Mouse (Mus musculus): ENCODE data around the gene Sprr2a2. TPM values are rescaled to one million over a fixed set of nuclear protein-coding genes. Genes with fewer than 3 reads are reported as not detected.
A peak's percentile ranks its signal among the peaks of the same experiment; 100 is the strongest.
"Not testable (repeated sequence)": the region's sequence is repeated elsewhere in the genome, so short reads cannot be mapped to it uniquely, and the experiment has no call there.

Sprr2a2 gene
- polyA plus RNA-seq, 1 experiment from 2014 or later: not detected

GRCm38 (mm10) chr3:92239197-92239596 lies 23.5 kb downstream of the Sprr2a2 start:
- H3K9me3 ChIP-seq; H3K4me3 ChIP-seq; H3K9ac ChIP-seq; H3K4me2 ChIP-seq (replicated peaks); H3K4me1 ChIP-seq; H3K27ac ChIP-seq; H3K27me3 ChIP-seq; H3K36me3 ChIP-seq: not testable (repeated sequence)
- WGBS: no CpG with 5 or more reads among the region's 1 CpGs
- ATAC-seq (ENCODE audit: insufficient number of reproducible peaks, insufficient read depth, low FRiP score, low TSS enrichment): peak; percentile 53; the same call in 1 of the 2 replicates

GRCm38 (mm10) chr3:92244833-92245232 lies 29.1 kb downstream of the Sprr2a2 start:
- not testable (repeated sequence) for H3K9ac ChIP-seq; H3K4me2 ChIP-seq (replicated peaks); ATAC-seq (ENCODE audit: insufficient number of reproducible peaks, insufficient read depth, low FRiP score, low TSS enrichment)

GRCm38 (mm10) chr3:92246245-92246644 lies 30.5 kb downstream of the Sprr2a2 start:
- H3K27ac ChIP-seq; H3K36me3 ChIP-seq; H3K4me3 ChIP-seq; H3K9me3 ChIP-seq; H3K4me1 ChIP-seq; H3K9ac ChIP-seq; H3K27me3 ChIP-seq; H3K4me2 ChIP-seq (replicated peaks); ATAC-seq (ENCODE audit: insufficient number of reproducible peaks, insufficient read depth, low FRiP score, low TSS enrichment): not testable (repeated sequence)
- WGBS: no CpG with 5 or more reads among the region's 10 CpGs

More at GRCm38 (mm10) chr3:92244833-92245232, 29.1 kb downstream of the Sprr2a2 start:
- H3K4me3 ChIP-seq, H3K4me1 ChIP-seq, H3K9me3 ChIP-seq, H3K36me3 ChIP-seq, H3K27me3 ChIP-seq, H3K27ac ChIP-seq: not testable (repeated sequence)

GRCm38 (mm10) chr3:92248494-92248893 lies 32.8 kb downstream of the Sprr2a2 start:
- not testable (repeated sequence) for H3K4me3 ChIP-seq; H3K9ac ChIP-seq; H3K4me2 ChIP-seq (replicated peaks); ATAC-seq (ENCODE audit: insufficient number of reproducible peaks, insufficient read depth, low FRiP score, low TSS enrichment); H3K36me3 ChIP-seq; H3K9me3 ChIP-seq; H3K27ac ChIP-seq; H3K4me1 ChIP-seq; H3K27me3 ChIP-seq

- not testable (repeated sequence) for H3K9me3 ChIP-seq; H3K9ac ChIP-seq; H3K36me3 ChIP-seq; H3K4me1 ChIP-seq; H3K4me3 ChIP-seq; H3K27ac ChIP-seq; ATAC-seq (ENCODE audit: insufficient number of reproducible peaks, insufficient read depth, low FRiP score, low TSS enrichment); H3K4me2 ChIP-seq (replicated peaks); H3K27me3 ChIP-seq
- 89% methylated on average over 1 of the region's 2 CpGs for WGBS
Observed at GRCm38 (mm10) chr3:92250450-92250849, 34.7 kb downstream of the Sprr2a2 start.

GRCm38 (mm10) chr3:92253860-92254259 lies 38.1 kb downstream of the Sprr2a2 start:
- not testable (repeated sequence) for H3K9me3 ChIP-seq; H3K9ac ChIP-seq; H3K4me2 ChIP-seq (replicated peaks); H3K36me3 ChIP-seq; H3K4me1 ChIP-seq; H3K27ac ChIP-seq; H3K4me3 ChIP-seq; H3K27me3 ChIP-seq
- WGBS: no CpG with 5 or more reads among the region's 8 CpGs
- peak; percentile 79 for ATAC-seq (ENCODE audit: insufficient number of reproducible peaks, insufficient read depth, low FRiP score, low TSS enrichment)

GRCm38 (mm10) chr3:92258526-92258925 lies 42.8 kb downstream of the Sprr2a2 start:
- not testable (repeated sequence) for H3K9ac ChIP-seq; H3K9me3 ChIP-seq; ATAC-seq (ENCODE audit: insufficient number of reproducible peaks, insufficient read depth, low FRiP score, low TSS enrichment); H3K27me3 ChIP-seq; H3K4me3 ChIP-seq; H3K4me1 ChIP-seq; H3K27ac ChIP-seq; H3K36me3 ChIP-seq; H3K4me2 ChIP-seq (replicated peaks)

- not testable (repeated sequence) for H3K36me3 ChIP-seq
Observed at GRCm38 (mm10) chr3:92263462-92263861, 47.7 kb downstream of the Sprr2a2 start.

GRCm38 (mm10) chr3:92271414-92271985 lies 55.8 kb downstream of the Sprr2a2 start:
- not testable (repeated sequence) for H3K4me2 ChIP-seq (replicated peaks); H3K36me3 ChIP-seq; H3K27me3 ChIP-seq; H3K9me3 ChIP-seq; H3K4me1 ChIP-seq; H3K9ac ChIP-seq; ATAC-seq (ENCODE audit: insufficient number of reproducible peaks, insufficient read depth, low FRiP score, low TSS enrichment); H3K27ac ChIP-seq; H3K4me3 ChIP-seq
- no CpG with 5 or more reads among the region's 4 CpGs for WGBS

More at GRCm38 (mm10) chr3:92263462-92263861, 47.7 kb downstream of the Sprr2a2 start:
- H3K27me3 ChIP-seq; H3K27ac ChIP-seq; H3K4me3 ChIP-seq; ATAC-seq (ENCODE audit: insufficient number of reproducible peaks, insufficient read depth, low FRiP score, low TSS enrichment); H3K4me2 ChIP-seq (replicated peaks); H3K9me3 ChIP-seq; H3K4me1 ChIP-seq; H3K9ac ChIP-seq: not testable (repeated sequence)
- no CpG with 5 or more reads among the region's 2 CpGs for WGBS

- not testable (repeated sequence) for H3K4me3 ChIP-seq; H3K27me3 ChIP-seq; H3K9me3 ChIP-seq; H3K9ac ChIP-seq; H3K4me2 ChIP-seq (replicated peaks); ATAC-seq (ENCODE audit: insufficient number of reproducible peaks, insufficient read depth, low FRiP score, low TSS enrichment); H3K36me3 ChIP-seq; H3K27ac ChIP-seq; H3K4me1 ChIP-seq
Observed at GRCm38 (mm10) chr3:92273504-92273903, 57.8 kb downstream of the Sprr2a2 start.

- not testable (repeated sequence) for H3K9me3 ChIP-seq; H3K4me3 ChIP-seq; H3K4me2 ChIP-seq (replicated peaks); H3K27ac ChIP-seq; H3K27me3 ChIP-seq; ATAC-seq (ENCODE audit: insufficient number of reproducible peaks, insufficient read depth, low FRiP score, low TSS enrichment); H3K36me3 ChIP-seq; H3K9ac ChIP-seq; H3K4me1 ChIP-seq
- no CpG with 5 or more reads among the region's 1 CpGs for WGBS
Observed at GRCm38 (mm10) chr3:92274018-92274417, 58.3 kb downstream of the Sprr2a2 start.

GRCm38 (mm10) chr3:92279663-92280062 lies 63.9 kb downstream of the Sprr2a2 start:
- H3K4me1 ChIP-seq; H3K4me3 ChIP-seq; ATAC-seq (ENCODE audit: insufficient number of reproducible peaks, insufficient read depth, low FRiP score, low TSS enrichment); H3K9me3 ChIP-seq; H3K36me3 ChIP-seq; H3K4me2 ChIP-seq (replicated peaks); H3K27ac ChIP-seq; H3K27me3 ChIP-seq; H3K9ac ChIP-seq: not testable (repeated sequence)

GRCm38 (mm10) chr3:92280963-92281606 lies 65.4 kb downstream of the Sprr2a2 start:
- not testable (repeated sequence) for H3K4me1 ChIP-seq; H3K36me3 ChIP-seq; H3K9me3 ChIP-seq; H3K4me2 ChIP-seq (replicated peaks); H3K27me3 ChIP-seq; H3K27ac ChIP-seq; H3K4me3 ChIP-seq; ATAC-seq (ENCODE audit: insufficient number of reproducible peaks, insufficient read depth, low FRiP score, low TSS enrichment); H3K9ac ChIP-seq
- 92% methylated on average over 5 of the region's 12 CpGs for WGBS

Data from embryonic facial prominence, embryonic 12.5 days (tissue).